Mouse (Mus musculus): Measurements from ENCODE around the gene Ak4. TPM values are rescaled to one million over a fixed set of nuclear protein-coding genes. Genes with fewer than 3 reads are reported as not detected.
"Not testable (repeated sequence)": the region's sequence is repeated elsewhere in the genome, so short reads cannot be mapped to it uniquely, and the experiment has no call there.

Ak4 gene
- total RNA-seq, 2 experiments from 2014 or later: 0.61 to 7.8 TPM

DNA sequence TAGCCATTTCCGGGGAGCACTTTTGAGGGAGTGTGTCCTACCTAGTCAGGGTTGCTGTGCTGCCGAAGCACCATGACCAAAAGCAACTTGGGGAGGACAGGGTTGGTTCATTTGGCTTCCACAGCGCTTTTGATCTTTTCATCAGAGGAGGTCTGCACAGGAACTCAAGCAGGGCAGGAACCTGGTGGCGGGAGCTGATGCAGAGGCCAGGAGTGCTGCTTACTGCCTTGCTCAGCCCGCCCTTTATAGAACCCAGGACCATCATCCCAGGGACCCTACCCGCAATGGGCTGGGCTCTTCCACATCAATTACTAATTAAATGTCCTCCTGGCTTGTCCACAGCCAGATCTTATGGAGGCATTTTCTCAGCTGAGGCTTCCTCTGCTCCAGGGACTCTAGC lies 7.5 kb downstream of the Ak4 start:
- no peak for TF ChIP-seq CTCF (IDR thresholded peaks at IDR 0.05)
- DNase-seq: no peak
- intact Hi-C loops (cut with DNase I): no loop called here
- Histone ChIP-seq H3K4me3 (no peak overlapping the region), H3K27ac (no peak overlapping the region)

DNA sequence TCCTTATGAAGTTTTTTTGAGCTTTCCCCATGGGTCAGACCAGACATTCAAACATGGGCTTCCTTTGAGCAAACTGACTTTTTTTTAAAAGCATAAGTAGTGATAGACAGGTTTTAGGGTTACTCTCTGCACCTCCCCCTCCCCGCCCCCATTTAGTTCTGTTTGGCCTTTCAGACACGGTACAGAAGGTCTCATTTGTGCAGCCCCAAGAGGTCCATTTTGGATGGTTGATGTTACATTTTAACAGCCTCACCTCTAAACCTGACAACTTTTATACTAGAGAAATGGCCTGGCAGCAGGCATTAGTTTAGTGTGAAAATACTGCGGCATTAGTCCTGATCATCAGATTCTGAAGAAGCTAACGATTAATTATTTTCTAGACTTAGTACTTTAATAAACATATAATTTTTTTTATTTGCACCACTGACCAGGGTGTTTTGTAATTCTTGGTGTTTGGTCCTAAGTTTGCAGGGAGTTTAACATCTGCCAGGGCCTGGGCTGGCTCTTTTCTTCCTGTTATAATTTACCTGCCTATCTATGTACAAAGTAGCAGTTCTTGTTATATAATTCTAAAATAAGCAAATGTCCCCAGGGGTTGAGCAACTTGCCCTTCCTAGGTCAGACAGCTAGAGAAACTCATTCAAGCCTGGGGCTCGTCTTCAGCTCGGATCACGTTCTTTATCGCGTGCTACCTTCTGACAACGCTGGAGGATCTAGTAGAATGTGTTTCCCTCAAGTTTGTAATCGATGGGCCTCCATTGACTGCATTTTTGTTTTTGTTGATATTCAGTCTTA lies 9.0 kb downstream of the Ak4 start:
- intact Hi-C loops (cut with DNase I): no loop called here
- no peak for TF ChIP-seq CTCF (IDR thresholded peaks at IDR 0.05)
- DNase-seq: no peak
- Histone ChIP-seq H3K4me3 (no peak overlapping the region), H3K27ac (no peak overlapping the region)

DNA sequence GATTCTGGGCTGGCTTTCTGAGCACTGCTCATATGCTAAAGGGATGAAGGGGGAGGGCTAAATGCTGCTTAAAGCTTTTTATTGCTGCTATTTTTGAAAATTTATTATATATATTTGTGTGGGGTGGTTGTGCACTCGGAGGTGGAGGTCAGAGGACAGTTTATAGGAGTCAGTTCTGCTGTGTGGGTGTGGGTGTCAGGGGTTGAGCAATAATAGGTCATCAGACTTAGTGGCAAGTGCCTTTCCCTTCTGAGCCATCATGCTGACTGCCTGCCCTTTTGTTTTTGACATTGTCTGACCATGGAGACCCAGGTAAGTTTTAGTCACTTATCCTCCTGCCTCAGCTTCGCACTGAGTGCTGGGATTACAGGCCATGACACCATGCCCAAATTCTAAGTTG lies 10.0 kb downstream of the Ak4 start:
- Histone ChIP-seq H3K27ac (no peak overlapping the region), H3K4me3 (no peak overlapping the region)
- TF ChIP-seq CTCF (IDR thresholded peaks at IDR 0.05): no peak
- no peak for DNase-seq
- intact Hi-C loops (cut with DNase I): no loop called here

DNA sequence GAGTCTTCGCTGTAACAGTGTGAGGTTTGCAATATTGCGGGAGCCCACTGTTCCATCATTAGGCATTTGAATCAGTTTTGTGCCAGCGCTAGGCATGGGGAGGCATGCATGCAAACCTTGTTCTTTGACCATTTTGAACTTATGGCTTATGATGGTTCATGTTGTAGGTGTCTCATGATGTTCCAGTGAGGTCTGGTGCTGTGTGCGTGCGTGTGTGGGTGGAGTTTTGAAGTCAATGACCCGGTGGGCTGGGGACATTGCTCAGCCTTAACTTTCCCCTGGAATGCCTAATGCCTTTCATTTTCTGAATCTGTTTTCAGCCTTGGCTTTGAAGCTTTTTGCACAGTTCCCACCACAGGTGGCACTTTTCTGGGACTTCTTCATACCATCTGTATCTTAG lies 10.9 kb downstream of the Ak4 start:
- no peak overlapping the region for H3K27ac ChIP-seq
- DNase-seq: no peak
- H3K4me3 ChIP-seq: no peak overlapping the region
- intact Hi-C loops (cut with DNase I): no loop called here
- no peak for TF ChIP-seq CTCF (IDR thresholded peaks at IDR 0.05)

DNA sequence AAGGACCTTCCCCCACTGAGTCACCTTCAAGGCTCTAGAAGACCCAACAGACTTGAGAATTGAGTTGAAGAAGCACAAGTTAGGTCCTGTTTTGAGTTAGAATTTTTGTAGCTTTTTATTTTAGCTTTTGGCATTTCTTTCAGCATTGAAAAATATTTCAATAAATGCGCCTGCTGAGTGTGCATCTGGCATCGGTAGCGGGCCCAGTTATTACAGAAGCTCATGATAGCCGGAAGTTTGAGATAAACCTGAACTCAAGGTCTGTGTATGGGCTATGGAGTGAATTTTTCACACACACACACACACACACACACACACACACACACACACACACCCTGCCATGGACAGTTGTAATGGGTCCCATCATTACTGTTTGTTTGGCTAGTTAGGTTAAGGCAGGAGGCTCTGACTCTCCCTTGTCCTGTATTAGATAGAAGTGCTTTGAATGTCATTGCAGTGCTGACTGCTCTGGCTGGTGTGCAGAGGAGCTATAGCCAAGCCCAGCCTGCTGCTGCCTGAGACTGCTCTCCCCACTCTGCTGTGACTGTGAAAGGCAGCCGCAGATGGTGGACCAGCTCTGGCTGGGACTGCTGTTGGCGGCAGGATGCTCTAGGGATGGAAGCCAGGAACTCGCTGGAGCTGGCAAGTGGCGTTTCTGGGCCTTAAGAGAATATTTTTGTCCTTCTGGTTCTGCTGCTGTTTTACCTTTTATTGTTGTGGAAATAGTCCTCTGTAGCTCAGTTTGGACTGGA lies 17.9 kb downstream of the Ak4 start:
- Histone ChIP-seq H3K27ac (peak overlapping the region; percentile 73), H3K4me3 (no peak overlapping the region)
- intact Hi-C loops (cut with DNase I): no loop called here
- TF ChIP-seq CTCF (IDR thresholded peaks at IDR 0.05): no peak
- peak; percentile 87 for DNase-seq

DNA sequence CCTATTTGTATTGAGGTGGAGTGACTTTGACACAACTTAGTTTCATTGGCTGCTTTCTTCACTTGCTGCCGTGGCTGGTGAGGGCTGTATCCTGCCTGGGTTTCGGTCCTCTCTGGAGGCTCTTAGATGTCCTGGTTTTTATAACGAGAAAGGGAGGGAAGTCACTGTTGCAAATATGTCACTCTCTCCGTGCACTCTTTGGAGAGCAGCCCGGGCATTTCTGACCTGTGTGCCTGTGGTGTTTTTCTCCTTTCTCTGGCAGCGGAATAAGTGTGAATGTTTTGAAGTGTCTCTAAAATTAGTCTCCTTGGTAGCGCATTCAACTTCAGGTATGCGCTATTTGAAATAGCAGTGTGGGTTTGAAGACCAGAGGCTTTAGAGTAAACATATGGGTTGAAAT lies 19.2 kb downstream of the Ak4 start:
- TF ChIP-seq CTCF (IDR thresholded peaks at IDR 0.05): no peak
- intact Hi-C loops (cut with DNase I): no loop called here
- DNase-seq: peak; percentile 47
- peak overlapping the region; percentile 73 for H3K27ac ChIP-seq
- H3K4me3 ChIP-seq: peak overlapping the region; percentile 1

DNA sequence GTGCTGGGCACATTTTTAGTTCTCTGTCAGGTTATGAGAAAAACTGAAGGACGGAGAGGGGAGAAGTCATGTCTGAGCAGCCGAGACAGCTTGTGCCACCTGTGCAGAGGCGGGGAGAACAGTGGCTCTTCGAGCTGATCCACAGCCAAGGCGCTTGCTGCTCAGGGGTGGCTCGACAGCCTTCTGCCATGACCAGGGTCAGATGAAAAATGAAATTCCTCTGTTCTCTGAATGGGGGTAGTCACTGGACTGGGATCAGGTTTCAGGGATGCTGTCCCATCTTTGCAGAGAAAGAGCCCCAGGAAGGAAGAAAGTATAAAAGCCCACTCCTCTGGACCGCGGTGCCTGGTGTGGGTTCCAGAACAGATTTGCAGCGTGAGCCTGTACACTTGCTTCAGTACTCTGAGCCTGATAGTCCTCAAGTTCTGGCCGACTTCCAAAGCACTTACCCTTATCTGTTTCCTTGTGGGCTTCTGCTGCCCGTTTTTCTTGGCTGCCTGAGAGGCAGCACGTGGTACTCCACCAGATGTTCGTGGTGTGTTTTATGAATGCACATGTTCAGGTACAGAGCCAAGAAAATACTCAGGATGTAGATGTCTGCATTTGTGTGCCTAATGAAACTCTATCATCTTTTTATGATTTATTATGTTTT lies 20.8 kb downstream of the Ak4 start:
- H3K27ac ChIP-seq: no peak overlapping the region
- no peak for TF ChIP-seq CTCF (IDR thresholded peaks at IDR 0.05)
- intact Hi-C loops (cut with DNase I): no loop called here
- no peak overlapping the region for H3K4me3 ChIP-seq
- no peak for DNase-seq

DNA sequence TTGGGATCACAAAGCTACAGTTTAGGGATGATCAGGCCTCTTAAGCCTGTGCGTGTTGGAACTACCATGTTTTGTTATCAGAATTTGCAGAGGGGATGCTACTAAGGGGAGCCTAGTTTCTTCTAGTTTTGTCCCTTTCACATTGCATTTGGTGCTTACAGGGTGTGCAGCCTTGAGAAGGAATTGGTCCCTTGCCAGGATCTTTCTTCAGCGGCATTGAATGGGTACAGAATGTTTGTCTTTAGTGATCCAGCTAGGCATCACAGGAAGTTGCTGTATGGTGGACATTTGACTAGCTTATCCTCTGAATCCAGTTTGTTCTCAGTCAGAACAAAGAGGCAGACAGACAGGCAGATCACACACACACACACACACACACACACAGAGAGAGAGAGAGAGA lies 23.7 kb downstream of the Ak4 start:
- no peak overlapping the region for H3K27ac ChIP-seq
- intact Hi-C loops (cut with DNase I): no loop called here
- no peak for TF ChIP-seq CTCF (IDR thresholded peaks at IDR 0.05)
- DNase-seq: no peak
- H3K4me3 ChIP-seq: no peak overlapping the region

DNA sequence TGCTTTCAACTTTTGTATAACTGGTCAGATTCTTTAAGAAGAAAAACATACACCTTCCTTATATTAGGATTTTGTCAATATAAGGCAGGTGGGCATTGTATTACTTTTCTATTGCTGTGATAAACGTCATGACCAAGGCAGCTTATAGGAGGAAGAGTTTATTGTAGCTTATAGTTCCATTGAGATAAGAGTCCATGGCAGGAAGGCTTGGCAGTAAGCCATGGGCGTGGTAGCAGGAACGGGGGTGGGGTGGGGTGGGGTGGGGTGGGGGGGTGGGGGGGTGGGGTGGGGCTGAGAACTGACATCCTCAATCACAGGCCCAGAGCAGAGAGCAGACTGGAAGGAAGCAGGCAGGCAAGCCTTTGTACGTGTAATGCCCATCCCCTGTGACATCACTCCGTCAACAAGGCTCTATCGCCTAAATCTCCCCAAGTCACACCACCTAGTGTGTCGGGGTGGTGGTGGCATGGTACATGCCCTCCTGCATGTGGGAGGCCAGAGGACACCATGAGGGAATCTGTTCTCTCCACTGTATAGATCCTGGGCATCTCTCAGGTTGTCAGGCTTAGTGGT lies 24.4 kb downstream of the Ak4 start:
- intact Hi-C loops (cut with DNase I): no loop called here
- DNase-seq: no peak
- H3K4me3 ChIP-seq: no peak overlapping the region
- TF ChIP-seq CTCF (IDR thresholded peaks at IDR 0.05): no peak
- no peak overlapping the region for H3K27ac ChIP-seq

DNA sequence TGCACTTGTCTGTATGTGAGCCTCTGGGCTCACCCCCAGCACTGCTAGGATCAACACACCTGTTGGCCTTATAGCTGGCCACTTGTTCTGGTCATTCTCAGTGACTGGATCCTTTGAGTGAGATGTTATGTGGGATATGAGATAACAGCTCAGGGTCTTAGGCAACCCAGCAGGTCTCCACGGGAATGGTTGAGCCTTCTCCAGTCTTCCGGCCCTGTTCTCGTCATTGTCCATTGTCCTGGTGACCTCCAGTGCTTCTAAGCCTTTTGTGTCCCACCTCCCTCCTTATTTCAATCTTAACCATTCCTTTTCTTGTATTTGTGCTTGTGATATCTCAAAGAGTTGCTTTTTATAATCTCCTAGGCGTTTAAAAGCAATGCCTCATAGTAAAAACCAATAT lies 26.6 kb downstream of the Ak4 start:
- DNase-seq: no peak
- intact Hi-C loops (cut with DNase I): no loop called here
- Histone ChIP-seq H3K27ac (no peak overlapping the region), H3K4me3 (no peak overlapping the region)
- TF ChIP-seq CTCF (IDR thresholded peaks at IDR 0.05): no peak

DNA sequence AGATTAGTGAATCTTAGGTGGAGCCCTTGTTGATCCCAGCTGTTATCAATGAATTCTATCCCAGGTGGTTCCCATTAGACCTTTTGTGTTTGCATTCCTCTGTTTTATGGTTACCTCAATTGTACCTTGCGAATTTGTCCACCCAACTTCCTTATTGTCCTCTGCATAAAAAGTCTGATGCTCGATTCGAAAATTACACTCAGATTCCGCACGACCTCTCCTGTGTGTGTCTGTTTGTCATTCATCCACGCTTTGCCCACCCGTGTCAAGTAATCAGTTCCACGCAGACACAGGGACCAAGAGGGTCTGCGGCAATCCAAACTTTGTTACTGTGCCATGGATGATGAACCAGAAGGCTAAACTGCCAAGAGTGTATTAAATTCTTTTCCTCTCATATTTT lies 27.5 kb downstream of the Ak4 start:
- DNase-seq; H3K27ac ChIP-seq; H3K4me3 ChIP-seq; intact Hi-C loops (cut with DNase I): not testable (repeated sequence)

DNA sequence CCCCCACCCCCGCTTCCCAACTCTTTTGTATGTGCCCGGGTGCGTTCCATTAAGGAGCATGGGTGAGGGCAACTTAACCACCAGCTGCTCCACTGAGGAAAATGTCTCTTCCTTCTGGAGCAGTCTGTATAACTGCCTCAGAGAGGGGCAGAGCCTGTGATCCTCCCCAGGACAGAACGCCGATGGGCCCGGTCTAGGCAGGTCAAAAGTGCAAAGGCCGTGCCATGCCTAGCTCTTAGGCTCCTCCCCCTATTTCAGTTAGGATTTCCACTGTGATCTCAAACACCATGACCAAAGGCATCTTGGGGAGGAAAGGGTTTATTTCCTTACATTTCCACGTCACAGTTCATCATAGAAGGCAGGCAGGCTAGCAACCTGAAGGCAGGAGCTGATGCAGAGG lies 29.6 kb downstream of the Ak4 start:
- no peak for TF ChIP-seq CTCF (IDR thresholded peaks at IDR 0.05)
- DNase-seq: no peak
- Histone ChIP-seq H3K4me3 (no peak overlapping the region), H3K27ac (no peak overlapping the region)
- intact Hi-C loops (cut with DNase I): no loop called here

DNA sequence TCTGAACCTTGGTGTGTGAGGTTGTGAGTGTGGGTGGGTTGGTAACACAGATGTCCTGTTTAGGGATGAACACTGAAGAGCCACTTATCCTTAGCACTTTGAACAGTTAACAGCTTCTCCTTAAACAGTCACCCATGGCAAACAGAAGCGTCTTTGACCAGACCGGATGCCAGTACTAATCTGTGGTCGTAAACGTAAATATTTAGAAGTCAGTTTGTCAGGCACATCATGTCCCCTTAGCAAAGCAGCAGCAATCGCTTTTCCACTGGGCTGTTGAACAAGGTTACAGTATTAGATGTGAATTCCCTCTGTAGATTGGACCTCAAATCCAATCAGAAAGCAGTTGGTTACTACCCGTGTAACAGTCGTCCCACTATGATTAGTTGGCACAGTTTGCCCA lies 30.3 kb downstream of the Ak4 start:
- TF ChIP-seq CTCF (IDR thresholded peaks at IDR 0.05): no peak
- DNase-seq: no peak
- intact Hi-C loops (cut with DNase I): no loop called here
- Histone ChIP-seq H3K27ac (no peak overlapping the region), H3K4me3 (no peak overlapping the region)
